Mouse (Mus musculus) lung, postnatal 4 days (tissue): ENCODE results near the gene Pou1f1.
A peak's percentile ranks its signal among the peaks of the same experiment; 100 is the strongest.

ENCODE experiments used
- DNase-seq, 2 experiments: peaks; one replicate each; pipeline ENCODE4 v3.0.0; 2021

Gene Pou1f1

GRCm38 (mm10) chr16:65520211-65520610 lies at the start of gene Pou1f1:
Gene Pou1f1, plus strand, starts transcription at chr16:65520511.
- DNase-seq: no peak

GRCm38 (mm10) chr16:65470650-65471049 lies 49.7 kb upstream of the Pou1f1 start:
- no peak for DNase-seq

GRCm38 (mm10) chr16:65472472-65473001 lies 47.8 kb upstream of the Pou1f1 start:
- peak in 1 of 2 experiments; percentile 13 for DNase-seq

GRCm38 (mm10) chr16:65485726-65486125 lies 34.6 kb upstream of the Pou1f1 start:
- no peak for DNase-seq

GRCm38 (mm10) chr16:65496030-65496429 lies 24.3 kb upstream of the Pou1f1 start:
- no peak for DNase-seq

- DNase-seq: peak in 1 of 2 experiments; percentile 26
Measured at GRCm38 (mm10) chr16:65497049-65497448, 23.3 kb upstream of the Pou1f1 start.

- no peak for DNase-seq
Measured at GRCm38 (mm10) chr16:65514223-65514622, 6.1 kb upstream of the Pou1f1 start.

- DNase-seq: no peak
Measured at GRCm38 (mm10) chr16:65526004-65526403, 5.7 kb downstream of the Pou1f1 start.

- DNase-seq: no peak
Measured at GRCm38 (mm10) chr16:65526695-65527094, 6.4 kb downstream of the Pou1f1 start.

GRCm38 (mm10) chr16:65529589-65529988 lies 9.3 kb downstream of the Pou1f1 start:
- no peak for DNase-seq

- no peak for DNase-seq
Measured at GRCm38 (mm10) chr16:65531663-65532062, 11.4 kb downstream of the Pou1f1 start.

GRCm38 (mm10) chr16:65533315-65533999 lies 13.1 kb downstream of the Pou1f1 start:
- peak in 1 of 2 experiments; percentile 42 for DNase-seq

- no peak for DNase-seq
Measured at GRCm38 (mm10) chr16:65543676-65544293, 23.5 kb downstream of the Pou1f1 start.

- no peak for DNase-seq
Measured at GRCm38 (mm10) chr16:65548960-65549359, 28.6 kb downstream of the Pou1f1 start.

GRCm38 (mm10) chr16:65550814-65551213 lies 30.5 kb downstream of the Pou1f1 start:
- DNase-seq: no peak

- no peak for DNase-seq
Measured at GRCm38 (mm10) chr16:65554267-65554666, 34.0 kb downstream of the Pou1f1 start.

- no peak for DNase-seq
Measured at GRCm38 (mm10) chr16:65557369-65557768, 37.1 kb downstream of the Pou1f1 start.

- no peak for DNase-seq
Measured at GRCm38 (mm10) chr16:65559591-65559990, 39.3 kb downstream of the Pou1f1 start.

GRCm38 (mm10) chr16:65560996-65561962 lies 41.0 kb downstream of the Pou1f1 start:
- DNase-seq: no peak

GRCm38 (mm10) chr16:65561963-65562863 lies 41.9 kb downstream of the Pou1f1 start, which contains the start of gene Chmp2b:
Gene Chmp2b, minus strand, starts transcription at chr16:65562726.
- peak; percentile 88 to 91 for DNase-seq

- DNase-seq: no peak
Measured at GRCm38 (mm10) chr16:65562864-65563206, 42.5 kb downstream of the Pou1f1 start.

GRCm38 (mm10) chr16:65564306-65564705 lies 44.0 kb downstream of the Pou1f1 start:
- DNase-seq: no peak
